Mouse (Mus musculus) thymus, adult 18-20 months (tissue): ENCODE measurements around the gene Dnal1.
A peak's percentile ranks its signal among the peaks of the same experiment; 100 is the strongest.

Experiments
- DNase-seq, 2 experiments: peaks; one replicate each; pipeline ENCODE4 v3.0.0; 2022; ENCODE audit warnings: mixed read lengths in 2 of 2

Dnal1 gene

GRCm38 (mm10) chr12:84163586-84164110, 49.5 kb downstream of the Dnal1 start:
- no peak for DNase-seq

- no peak for DNase-seq
Observed at GRCm38 (mm10) chr12:84165631-84166373, 51.6 kb downstream of the Dnal1 start.

- DNase-seq: no peak
Observed at GRCm38 (mm10) chr12:84170610-84171009, 56.4 kb downstream of the Dnal1 start.

DNA sequence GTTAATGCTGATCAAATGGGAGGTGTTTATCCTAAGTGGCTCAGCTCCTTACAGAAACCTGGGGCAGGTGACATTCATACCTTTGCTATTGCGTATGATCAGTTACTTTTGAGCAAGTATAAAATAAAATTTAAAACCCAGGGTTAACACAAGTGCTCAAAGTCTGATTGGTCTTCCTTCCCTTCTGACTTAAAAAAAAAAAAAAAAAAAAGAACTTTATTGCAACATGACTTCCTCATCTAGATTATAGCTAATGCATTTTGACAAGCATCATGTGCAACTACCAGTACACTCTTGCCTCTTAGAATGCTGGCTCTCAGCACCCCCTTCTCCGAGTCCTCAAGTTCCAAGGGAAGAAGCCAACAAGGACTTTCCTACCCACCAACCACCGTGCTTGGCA, 58.0 kb downstream of the Dnal1 start:
- no peak for DNase-seq

- DNase-seq: no peak
Observed at GRCm38 (mm10) chr12:84172862-84173261, 58.7 kb downstream of the Dnal1 start.

DNA sequence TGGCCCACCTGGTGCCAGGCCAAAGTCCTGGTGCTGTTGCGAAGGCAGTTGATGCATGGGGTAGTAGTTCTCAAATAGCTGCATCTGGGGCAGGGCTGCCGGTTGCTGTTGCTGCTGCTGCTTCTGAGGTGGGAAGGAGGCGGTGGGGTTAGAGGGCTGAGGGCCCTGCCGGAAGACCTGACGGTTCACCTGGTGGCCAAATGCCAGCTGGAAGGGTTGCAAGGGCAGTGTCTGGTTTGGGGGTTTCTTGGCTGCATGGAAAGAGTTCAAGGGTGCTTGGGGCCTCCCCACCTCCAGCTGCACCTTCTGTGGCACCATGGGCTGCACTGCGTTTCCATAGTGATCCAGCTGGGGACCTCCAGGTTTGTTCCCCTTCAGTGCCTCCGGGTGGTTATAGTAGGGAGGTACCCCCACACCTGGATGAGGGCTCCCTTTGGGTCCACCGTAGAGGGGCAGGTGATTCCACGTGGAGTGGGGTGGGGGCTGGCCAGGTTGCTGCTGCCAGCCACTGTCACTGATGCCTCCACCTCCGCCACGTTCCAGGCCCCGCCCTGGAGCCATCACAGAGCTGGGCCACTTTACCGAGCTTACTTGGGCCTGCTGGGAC, 59.2 kb downstream of the Dnal1 start:
- no peak for DNase-seq

DNA sequence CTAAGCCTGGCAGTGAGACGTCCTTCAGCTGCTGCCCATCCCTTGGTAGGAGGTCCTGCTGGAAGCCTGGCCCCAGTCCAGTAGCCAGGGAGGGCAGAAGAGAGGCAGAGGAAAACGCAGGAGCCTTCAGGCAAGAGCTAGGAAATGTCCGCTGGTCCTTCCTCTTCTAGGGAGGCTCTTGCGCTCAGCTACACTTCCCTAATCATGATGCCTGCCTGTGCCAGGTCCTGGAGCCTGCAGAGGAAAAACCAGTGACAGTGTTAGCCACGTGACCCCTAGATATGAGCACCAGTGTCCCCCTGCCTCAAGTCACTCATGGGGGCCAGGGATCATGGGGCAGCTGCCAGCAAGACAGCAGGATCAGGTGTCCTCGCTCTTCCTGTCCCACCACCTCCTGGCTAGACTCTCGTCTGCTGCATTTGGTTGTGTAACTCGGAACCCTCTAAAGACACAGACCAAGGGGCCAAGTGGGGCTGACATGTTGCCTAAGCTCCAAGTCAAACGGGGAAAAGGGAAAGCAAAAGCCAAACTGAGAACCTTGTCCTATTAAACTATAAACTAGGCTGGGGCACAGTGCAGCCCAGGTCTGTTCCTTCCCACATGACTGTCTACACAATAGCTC, 60.1 kb downstream of the Dnal1 start:
- DNase-seq: no peak

GRCm38 (mm10) chr12:84174871-84175270, 60.7 kb downstream of the Dnal1 start:
- no peak for DNase-seq

DNA sequence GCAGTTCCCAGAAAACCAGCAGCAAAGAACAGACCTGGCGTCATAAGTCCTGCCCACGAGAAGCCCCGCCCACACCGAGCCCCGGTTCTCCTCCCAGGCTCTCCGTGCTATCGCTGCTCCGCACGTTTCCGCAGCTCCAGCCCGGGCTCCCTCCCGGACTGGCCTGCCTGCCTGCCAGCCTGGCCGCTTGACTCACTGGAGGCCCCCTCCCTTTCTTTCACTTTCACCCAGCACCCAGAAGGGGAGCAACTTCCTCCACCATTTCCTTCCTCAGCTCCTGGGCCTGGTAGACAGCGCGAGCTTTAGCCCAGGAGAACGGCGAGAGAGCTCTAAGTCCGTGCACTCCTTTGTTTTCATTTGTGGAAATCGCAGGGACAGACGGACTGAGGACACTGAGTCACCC, 61.5 kb downstream of the Dnal1 start:
- peak; percentile 73 to 84 for DNase-seq

GRCm38 (mm10) chr12:84176126-84176769, 62.1 kb downstream of the Dnal1 start:
- peak; percentile 40 to 59 for DNase-seq

GRCm38 (mm10) chr12:84176886-84177765, 63.0 kb downstream of the Dnal1 start:
- peak in 1 of 2 experiments; percentile 61 for DNase-seq

DNA sequence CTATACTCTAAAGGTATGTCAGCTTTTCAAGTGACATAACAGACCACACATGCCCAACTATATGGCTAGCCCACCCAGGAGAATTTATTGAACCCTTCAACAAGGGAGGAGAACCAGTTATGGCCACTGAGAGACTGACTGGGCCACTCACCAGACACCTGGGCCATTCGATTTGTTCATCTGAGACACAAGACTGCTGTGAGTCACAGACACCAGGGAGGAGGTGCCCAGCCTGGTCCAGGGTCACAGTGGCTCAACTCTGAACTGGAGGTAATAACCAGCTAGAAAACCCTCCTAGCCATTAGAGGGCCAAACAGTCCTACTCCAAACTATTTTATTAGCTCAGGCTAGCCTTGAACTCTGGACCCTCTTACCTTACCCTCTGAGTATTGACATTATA, 63.9 kb downstream of the Dnal1 start:
- no peak for DNase-seq

GRCm38 (mm10) chr12:84178652-84179445, 64.7 kb downstream of the Dnal1 start:
- no peak for DNase-seq

- DNase-seq: no peak
Observed at GRCm38 (mm10) chr12:84180090-84180489, 65.9 kb downstream of the Dnal1 start.

GRCm38 (mm10) chr12:84180701-84181435, 66.7 kb downstream of the Dnal1 start:
- no peak for DNase-seq

- DNase-seq: no peak
Observed at GRCm38 (mm10) chr12:84181999-84182398, 67.8 kb downstream of the Dnal1 start.

DNA sequence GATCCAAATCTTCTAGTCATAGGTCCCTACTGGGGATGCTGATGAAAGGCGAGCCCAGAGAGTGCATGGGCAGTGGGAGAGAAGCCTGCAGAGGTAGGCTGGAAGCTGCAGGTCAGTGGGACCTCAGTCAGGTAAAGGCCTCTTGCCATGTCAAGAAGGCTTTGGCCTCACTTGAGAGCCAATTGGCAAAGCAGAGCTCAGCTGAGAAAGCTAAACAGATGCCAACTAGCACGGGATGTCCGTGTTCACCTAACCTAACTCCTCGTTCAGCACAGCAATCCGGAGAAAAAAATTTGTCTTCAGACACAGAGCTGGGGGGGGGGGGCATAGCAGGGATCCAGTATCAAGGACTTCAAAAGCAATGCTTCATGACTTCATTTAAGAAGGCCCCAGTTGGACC, 70.8 kb downstream of the Dnal1 start:
- DNase-seq: no peak

DNA sequence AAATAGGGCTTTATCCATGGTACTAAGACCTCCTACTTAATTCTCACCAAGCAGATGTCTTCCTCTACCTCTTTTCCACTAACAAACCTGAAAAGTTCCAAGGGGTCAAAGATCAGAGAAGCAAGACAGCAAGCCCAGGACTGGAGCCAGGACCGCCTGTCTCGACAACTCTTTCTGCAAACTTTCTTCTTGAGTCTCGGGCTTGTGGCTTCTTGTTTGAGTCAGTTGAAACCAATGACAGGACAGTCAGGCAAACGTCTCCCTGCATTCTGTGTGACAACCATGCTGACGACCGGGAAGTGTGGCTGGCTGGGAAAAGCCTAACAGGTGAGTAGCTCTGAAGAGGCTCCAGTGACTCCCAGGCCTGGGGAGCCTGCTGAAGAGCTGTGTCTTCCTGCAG, 71.4 kb downstream of the Dnal1 start:
- DNase-seq: no peak

DNA sequence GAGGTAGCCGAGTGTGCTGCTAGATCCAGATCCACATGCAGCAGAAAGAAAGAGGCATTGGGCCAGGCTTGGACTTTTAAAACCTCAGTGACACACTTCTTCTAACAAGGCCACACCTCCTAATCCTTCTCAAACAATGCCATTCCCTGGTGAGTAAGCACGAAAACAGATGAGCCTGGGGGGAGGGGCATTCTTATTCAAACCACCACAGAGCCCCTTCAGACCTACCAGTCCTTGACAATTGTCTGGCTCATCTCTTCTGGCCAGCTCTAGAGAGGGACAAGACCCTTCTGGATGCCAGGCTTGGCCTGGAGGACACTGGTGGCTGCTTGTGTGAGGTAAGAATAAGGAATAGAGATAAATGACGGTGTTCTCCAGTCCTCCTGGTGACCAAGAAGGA, 72.4 kb downstream of the Dnal1 start:
- DNase-seq: no peak

DNA sequence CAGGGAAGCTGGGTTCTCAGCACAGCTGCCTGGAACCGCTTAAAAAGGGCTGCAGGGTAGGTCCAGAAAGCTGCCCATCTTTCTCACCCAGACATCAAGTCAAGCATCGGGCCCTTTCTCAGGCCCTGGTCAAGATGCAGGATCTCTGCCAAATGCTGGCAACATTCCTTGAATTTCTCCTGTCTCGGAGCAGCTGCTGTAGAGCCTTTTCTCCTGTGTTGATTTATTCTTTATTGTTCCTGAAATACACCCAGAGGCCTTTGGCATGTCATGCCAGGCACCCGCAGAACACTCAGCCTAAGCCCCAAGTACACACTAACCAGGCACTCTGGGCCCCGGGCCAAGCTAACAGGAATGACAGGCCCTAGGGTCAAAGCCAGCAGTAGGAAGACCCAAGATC, 72.8 kb downstream of the Dnal1 start:
- DNase-seq: no peak
